Mouse (Mus musculus): ENCODE data around the gene Gm17949. TPM values are rescaled to one million over a fixed set of nuclear protein-coding genes. Genes with fewer than 3 reads are reported as not detected.
"Not testable (repeated sequence)": the region's sequence is repeated elsewhere in the genome, so short reads cannot be mapped to it uniquely, and the experiment has no call there.

The Gm17949 gene
- total and polyA plus RNA-seq, 3 experiments = 0.21 to 0.98 (median 0.27) TPM

- TF ChIP-seq CTCF (IDR thresholded peaks at IDR 0.05; ENCODE audit: low read depth, low read length) = no peak
- no peak for TF ChIP-seq TAL1 (conservative IDR thresholded peaks at IDR 0.05; ENCODE audit: low read depth, low read length)
- no peak for TF ChIP-seq GATA2 (IDR thresholded peaks at IDR 0.05; ENCODE audit: borderline replicate concordance, low read depth, low read length)
- TF ChIP-seq GATA1 (IDR thresholded peaks at IDR 0.05; ENCODE audit: borderline replicate concordance, low read length) = no peak
- no peak for TF ChIP-seq POLR2AphosphoS5 (IDR thresholded peaks at IDR 0.05; ENCODE audit: insufficient replicate concordance, low read depth, low read length)
- peaks cover 46% of the 10 kb centered on the region for H3K4me1 ChIP-seq (ENCODE audit: insufficient read depth, low read depth, low read length)
- peak overlapping the region; percentile 87 for H3K4me3 ChIP-seq (ENCODE audit: low read depth, low read length)
- DNase-seq (ENCODE audit: low spot score) (peak; percentile 97), ATAC-seq (ENCODE audit: extremely low read depth, insufficient number of reproducible peaks, low FRiP score, poor library complexity, severe bottlenecking) (peak; percentile 82)
- peaks cover 33% of the 10 kb centered on the region for H3K36me3 ChIP-seq (replicated peaks)
- H3K27me3 ChIP-seq (ENCODE audit: insufficient read depth, low read length) = peaks cover 6% of the 10 kb centered on the region
- no peaks in the 10 kb centered on the region for H3K9me3 ChIP-seq (replicated peaks)
Measured at GRCm38 (mm10) chr17:57031661-57032420, 20.6 kb downstream of the Gm17949 start.

- ATAC-seq (ENCODE audit: extremely low read depth, insufficient number of reproducible peaks, low FRiP score, poor library complexity, severe bottlenecking) = no peak
- H3K9me3 ChIP-seq (replicated peaks) = no peaks in the 10 kb centered on the region
- H3K4me1 ChIP-seq (ENCODE audit: insufficient read depth, low read depth, low read length) = peaks cover 37% of the 10 kb centered on the region
- peaks cover 8% of the 10 kb centered on the region for H3K27me3 ChIP-seq (ENCODE audit: insufficient read depth, low read length)
- DNase-seq (ENCODE audit: low spot score) = no peak
- TF ChIP-seq GATA1 (IDR thresholded peaks at IDR 0.05; ENCODE audit: borderline replicate concordance, low read length) = no peak
- TF ChIP-seq GATA2 (IDR thresholded peaks at IDR 0.05; ENCODE audit: borderline replicate concordance, low read depth, low read length) = no peak
- TF ChIP-seq TAL1 (conservative IDR thresholded peaks at IDR 0.05; ENCODE audit: low read depth, low read length) = no peak
- no peak for TF ChIP-seq POLR2AphosphoS5 (IDR thresholded peaks at IDR 0.05; ENCODE audit: insufficient replicate concordance, low read depth, low read length)
- no peak for TF ChIP-seq CTCF (IDR thresholded peaks at IDR 0.05; ENCODE audit: low read depth, low read length)
- peak overlapping the region; percentile 5; the same call in 1 of the 2 replicates for H3K4me3 ChIP-seq (ENCODE audit: low read depth, low read length)
- H3K36me3 ChIP-seq (replicated peaks) = peaks cover 22% of the 10 kb centered on the region
Measured at GRCm38 (mm10) chr17:57032854-57033253, 21.6 kb downstream of the Gm17949 start.

- ATAC-seq (ENCODE audit: extremely low read depth, insufficient number of reproducible peaks, low FRiP score, poor library complexity, severe bottlenecking) = no peak
- TF ChIP-seq TAL1 (conservative IDR thresholded peaks at IDR 0.05; ENCODE audit: low read depth, low read length) = no peak
- Histone ChIP-seq H3K4me3 (ENCODE audit: low read depth, low read length) (no peak overlapping the region), H3K27me3 (ENCODE audit: insufficient read depth, low read length) (peaks cover 54% of the 10 kb centered on the region), H3K9me3 (replicated peaks) (0 out of 2 replicates have a peak, but pooled peaks cover 2% of the 10 kb centered on the region), H3K4me1 (ENCODE audit: insufficient read depth, low read depth, low read length) (peaks cover 12% of the 10 kb centered on the region), H3K36me3 (replicated peaks) (no peaks in the 10 kb centered on the region)
- DNase-seq (ENCODE audit: low spot score) = no peak
Measured at GRCm38 (mm10) chr17:57038978-57039377, 27.7 kb downstream of the Gm17949 start.

DNA sequence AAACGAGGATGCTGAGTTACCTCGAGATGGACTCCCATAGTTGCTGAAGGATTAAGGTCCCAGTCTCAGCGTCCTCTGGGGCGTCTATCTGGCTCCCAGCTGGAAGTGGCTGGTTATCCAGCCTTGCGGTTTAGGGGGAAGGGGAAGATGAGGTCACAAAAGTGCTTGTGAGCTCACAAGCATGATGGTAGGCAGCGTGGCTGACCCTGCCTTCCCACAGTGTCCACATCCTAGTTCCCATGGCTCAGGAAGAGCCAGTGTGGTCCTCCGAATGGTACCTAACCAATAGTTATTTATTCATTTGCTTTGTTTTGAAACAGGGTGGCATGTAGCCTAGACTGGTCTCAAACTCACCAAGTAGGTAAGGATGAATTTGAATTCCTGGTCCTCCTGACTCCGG is 30.3 kb downstream of the Gm17949 start, which contains the start of gene Slc25a41:
Gene Slc25a41 (minus strand): TSS at position 101 of the 400 bp plus-strand sequence.
- H3K4me3 ChIP-seq (ENCODE audit: low read depth, low read length) = no peak within 1 kb of the TSS
- ATAC-seq (ENCODE audit: extremely low read depth, insufficient number of reproducible peaks, low FRiP score, poor library complexity, severe bottlenecking) = no peak
- TF ChIP-seq POLR2AphosphoS5 (IDR thresholded peaks at IDR 0.05; ENCODE audit: insufficient replicate concordance, low read depth, low read length) = no peak
- TF ChIP-seq CTCF (IDR thresholded peaks at IDR 0.05; ENCODE audit: low read depth, low read length) = no peak
- no peak for TF ChIP-seq GATA1 (IDR thresholded peaks at IDR 0.05; ENCODE audit: borderline replicate concordance, low read length)
- TF ChIP-seq GATA2 (IDR thresholded peaks at IDR 0.05; ENCODE audit: borderline replicate concordance, low read depth, low read length) = no peak
- H3K27me3 ChIP-seq (ENCODE audit: insufficient read depth, low read length) = peaks cover 62% of the 10 kb centered on the region
- H3K9me3 ChIP-seq (replicated peaks) = 0 out of 2 replicates have a peak, but pooled peaks cover 2% of the 10 kb centered on the region
- H3K4me1 ChIP-seq (ENCODE audit: insufficient read depth, low read depth, low read length) = peaks cover 12% of the 10 kb centered on the region
- H3K36me3 ChIP-seq (replicated peaks) = no peaks in the 10 kb centered on the region
- DNase-seq (ENCODE audit: low spot score) = no peak

- DNase-seq (ENCODE audit: low spot score) = no peak
- Histone ChIP-seq H3K27me3 (ENCODE audit: insufficient read depth, low read length) (peaks cover 25% of the 10 kb centered on the region), H3K4me3 (ENCODE audit: low read depth, low read length) (no peak overlapping the region), H3K9me3 (replicated peaks) (no peaks in the 10 kb centered on the region), H3K4me1 (ENCODE audit: insufficient read depth, low read depth, low read length) (peaks cover 4% of the 10 kb centered on the region; the same call in 1 of the 2 replicates), H3K36me3 (replicated peaks) (peaks cover 2% of the 10 kb centered on the region)
- ATAC-seq (ENCODE audit: extremely low read depth, insufficient number of reproducible peaks, low FRiP score, poor library complexity, severe bottlenecking) = peak; percentile 54; the same call in 1 of the 2 replicates
- no peak for TF ChIP-seq POLR2AphosphoS5 (IDR thresholded peaks at IDR 0.05; ENCODE audit: insufficient replicate concordance, low read depth, low read length)
- TF ChIP-seq GATA1 (IDR thresholded peaks at IDR 0.05; ENCODE audit: borderline replicate concordance, low read length) = no peak
- TF ChIP-seq TAL1 (conservative IDR thresholded peaks at IDR 0.05; ENCODE audit: low read depth, low read length) = no peak
- no peak for TF ChIP-seq GATA2 (IDR thresholded peaks at IDR 0.05; ENCODE audit: borderline replicate concordance, low read depth, low read length)
- TF ChIP-seq CTCF (IDR thresholded peaks at IDR 0.05; ENCODE audit: low read depth, low read length) = no peak
Measured at GRCm38 (mm10) chr17:57047406-57047805, 36.1 kb downstream of the Gm17949 start.

DNA sequence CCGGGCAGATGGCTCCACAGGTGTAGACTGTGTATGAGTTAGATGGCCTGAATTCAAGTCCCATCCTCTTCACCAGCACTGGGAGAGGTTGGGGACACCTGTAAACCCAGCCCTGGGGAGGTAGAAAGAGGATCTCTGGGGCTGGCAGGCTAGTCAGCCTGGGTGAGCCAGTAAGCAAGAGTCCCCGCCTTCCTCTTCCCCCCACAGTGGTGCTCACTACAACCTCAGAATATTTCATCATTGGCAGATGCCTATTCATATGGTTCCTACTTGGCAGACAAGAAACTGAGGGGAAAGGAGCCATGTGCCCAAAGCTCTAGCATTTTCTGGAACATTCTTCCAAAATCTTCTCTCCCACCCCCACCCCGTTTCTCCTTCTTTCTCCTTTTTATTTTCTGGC is 37.5 kb downstream of the Gm17949 start:
- Histone ChIP-seq H3K27me3 (ENCODE audit: insufficient read depth, low read length) (peaks cover 23% of the 10 kb centered on the region), H3K4me3 (ENCODE audit: low read depth, low read length) (no peak overlapping the region), H3K4me1 (ENCODE audit: insufficient read depth, low read depth, low read length) (peaks cover 4% of the 10 kb centered on the region; the same call in 1 of the 2 replicates), H3K9me3 (replicated peaks) (no peaks in the 10 kb centered on the region), H3K36me3 (replicated peaks) (peaks cover 14% of the 10 kb centered on the region)
- DNase-seq (ENCODE audit: low spot score) (no peak), ATAC-seq (ENCODE audit: extremely low read depth, insufficient number of reproducible peaks, low FRiP score, poor library complexity, severe bottlenecking) (no peak)
- no peak for TF ChIP-seq TAL1 (conservative IDR thresholded peaks at IDR 0.05; ENCODE audit: low read depth, low read length)
- TF ChIP-seq CTCF (IDR thresholded peaks at IDR 0.05; ENCODE audit: low read depth, low read length) = no peak
- no peak for TF ChIP-seq POLR2AphosphoS5 (IDR thresholded peaks at IDR 0.05; ENCODE audit: insufficient replicate concordance, low read depth, low read length)
- TF ChIP-seq GATA2 (IDR thresholded peaks at IDR 0.05; ENCODE audit: borderline replicate concordance, low read depth, low read length) = no peak
- TF ChIP-seq GATA1 (IDR thresholded peaks at IDR 0.05; ENCODE audit: borderline replicate concordance, low read length) = no peak

DNA sequence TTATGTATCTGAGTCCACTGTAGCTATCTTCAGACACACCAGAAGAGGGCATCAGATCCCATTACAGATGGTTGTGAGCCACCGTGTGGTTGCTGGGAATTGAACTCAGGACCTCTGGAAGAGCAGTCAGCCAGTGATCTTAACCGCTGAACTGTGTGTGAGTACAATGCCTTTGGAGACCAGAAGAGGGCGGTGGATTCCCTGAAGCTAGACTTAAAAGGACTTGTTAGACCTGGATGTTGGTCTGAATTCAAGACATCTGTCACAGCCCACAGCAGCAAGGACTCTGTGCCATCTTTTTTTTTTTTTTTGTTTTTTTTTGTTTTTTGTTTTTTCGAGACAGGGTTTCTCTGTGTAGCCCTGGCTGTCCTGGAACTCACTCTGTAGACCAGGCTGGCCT is 40.4 kb downstream of the Gm17949 start:
- not testable (repeated sequence) for H3K4me3 ChIP-seq (ENCODE audit: low read depth, low read length); H3K9me3 ChIP-seq (replicated peaks); H3K4me1 ChIP-seq (ENCODE audit: insufficient read depth, low read depth, low read length); DNase-seq (ENCODE audit: low spot score)
- ATAC-seq (ENCODE audit: extremely low read depth, insufficient number of reproducible peaks, low FRiP score, poor library complexity, severe bottlenecking) = peak; percentile 28; the same call in 1 of the 2 replicates
- peaks cover 19% of the 10 kb centered on the region for H3K36me3 ChIP-seq (replicated peaks)
- peaks cover 18% of the 10 kb centered on the region for H3K27me3 ChIP-seq (ENCODE audit: insufficient read depth, low read length)
